Mouse (Mus musculus) neural tube, embryonic 14.5 days (tissue): ENCODE data around the gene Polr2h. TPM values are rescaled to one million over a fixed set of nuclear protein-coding genes. Genes with fewer than 3 reads are reported as not detected.

Experiments
- ATAC-seq: fragments of 200-750 bp; cut with Nextera tagmentation; 2 replicates; pipeline ENCODE4 v1.8.0; 2017; ENCODE audit warnings: low read depth, mild to moderate bottlenecking, moderate TSS enrichment, moderate library complexity
- H3K27ac ChIP-seq: fragments of 300-500 bp; sonication (generic); 2 replicates; pipeline ENCODE4 v1.5.1; 2014; ENCODE audit warnings: low read depth, mild to moderate bottlenecking, control low read depth, low read length, moderate library complexity, mixed read lengths
- H3K27me3 ChIP-seq: fragments of 300-500 bp; sonication (generic); 2 replicates; pipeline ENCODE4 v1.6.1; 2014; ENCODE audit warnings: low read length; ENCODE audit not compliant: control insufficient read depth, insufficient read depth
- H3K36me3 ChIP-seq: fragments of 300-500 bp; sonication (generic); 2 replicates; pipeline ENCODE4 v1.6.1; 2014; ENCODE audit warnings: low read length, mixed read lengths; ENCODE audit not compliant: control insufficient read depth, insufficient read depth
- H3K4me1 ChIP-seq: fragments of 300-500 bp; sonication (generic); 2 replicates; pipeline ENCODE4 v1.6.1; 2014; ENCODE audit warnings: low read length; ENCODE audit not compliant: control insufficient read depth, insufficient read depth
- H3K4me2 ChIP-seq: fragments of 300-500 bp; sonication (generic); 2 replicates; pipeline ENCODE4 v1.6.1; 2014; ENCODE audit warnings: mild to moderate bottlenecking, low read depth, low read length, control low read depth
- H3K4me3 ChIP-seq: fragments of 300-500 bp; sonication (generic); 2 replicates; pipeline ENCODE4 v1.5.1; 2014; ENCODE audit warnings: low read depth, low read length, control low read depth, mixed read lengths
- H3K9ac ChIP-seq: fragments of 300-500 bp; sonication (generic); replicated peaks from 2 replicates; pipeline ENCODE4 v1.6.1; 2014; ENCODE audit warnings: low read depth, mild to moderate bottlenecking, control low read depth, low read length, mixed read lengths
- H3K9me3 ChIP-seq: fragments of 300-500 bp; sonication (generic); 2 replicates; pipeline ENCODE4 v1.6.1; 2016; ENCODE audit warnings: low read length; ENCODE audit not compliant: control insufficient read depth
- WGBS: fragments of 180-500 bp; shearing (Covaris S2); extraction: QIAGEN DNeasy Blood & Tissue Kit; methylation state at CpG from one replicate; pipeline ENCODE4 v1.1.7; 2014; 5-methylcytosine and 5-hydroxymethylcytosine counted together
- polyA plus RNA-seq: library from polyadenylated mRNA; unstranded; fragments of >200 nt; fragmentation: Nextera tagmentation; extraction: Ambion mirVana; gene quantifications from 2 replicates; pipeline ENCODE4 v1.2.1, GENCODE M21; 2014

The Polr2h gene
- polyA plus RNA-seq, 1 experiment from 2014 or later, result 100 TPM

DNA sequence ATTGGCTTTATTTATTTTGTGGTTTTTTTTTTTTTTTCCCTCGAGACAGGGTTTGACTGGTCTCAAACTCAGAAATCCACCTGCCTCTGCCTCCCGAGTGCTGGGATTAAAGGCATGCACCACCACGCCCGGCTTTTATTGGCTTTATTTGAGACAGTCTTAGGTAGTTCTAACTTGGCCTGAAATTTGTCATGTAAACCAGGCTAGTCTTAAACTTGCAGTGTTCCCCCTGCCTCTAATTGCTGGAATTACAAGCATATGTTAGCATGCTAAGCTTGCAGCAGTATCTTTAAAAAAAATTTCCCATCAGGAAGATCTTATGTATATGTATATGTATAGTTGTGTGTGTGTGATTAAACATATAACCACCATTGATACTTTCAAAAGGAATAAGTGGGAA is 40.8 kb upstream of the Polr2h start:
- H3K4me2 ChIP-seq, result no peak overlapping the region
- peaks cover 59% of the 10 kb centered on the region for H3K36me3 ChIP-seq
- peaks cover 13% of the 10 kb centered on the region for H3K4me1 ChIP-seq
- no peaks in the 10 kb centered on the region for H3K27me3 ChIP-seq
- H3K27ac ChIP-seq, result no peak overlapping the region
- WGBS, result 92% methylated on average over 4 of the region's 4 CpGs
- H3K4me3 ChIP-seq, result no peak overlapping the region
- H3K9me3 ChIP-seq, result no peaks in the 10 kb centered on the region
- H3K9ac ChIP-seq, result no peak overlapping the region
- ATAC-seq, result no peak

DNA sequence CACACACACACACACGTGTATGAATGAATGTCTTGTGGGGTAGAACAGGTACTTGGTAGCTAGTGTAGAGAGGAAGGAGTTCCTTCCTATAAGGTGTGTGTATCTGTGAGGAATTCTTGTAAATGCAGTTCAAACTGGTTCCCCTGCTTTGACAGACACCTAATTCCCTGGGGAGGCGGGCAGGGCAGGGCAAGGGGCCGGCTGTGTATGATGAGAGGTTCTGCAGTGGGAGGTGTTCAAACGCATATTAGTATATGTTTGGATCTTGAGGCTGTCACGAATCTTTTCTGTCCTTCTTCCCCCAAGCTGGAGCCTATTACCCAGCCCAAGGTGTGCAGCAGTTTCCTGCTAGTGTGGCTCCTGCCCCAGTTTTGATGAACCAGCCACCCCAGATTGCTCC is 40.1 kb upstream of the Polr2h start:
- Histone ChIP-seq H3K4me2 (no peak overlapping the region), H3K4me1 (peaks cover 13% of the 10 kb centered on the region), H3K9me3 (no peaks in the 10 kb centered on the region), H3K36me3 (peaks cover 66% of the 10 kb centered on the region), H3K27me3 (no peaks in the 10 kb centered on the region), H3K27ac (no peak overlapping the region), H3K9ac (no peak overlapping the region), H3K4me3 (no peak overlapping the region)
- WGBS, result 87% methylated on average over 5 of the region's 5 CpGs
- ATAC-seq, result no peak

- Histone ChIP-seq H3K27me3 (no peaks in the 10 kb centered on the region), H3K4me2 (no peak overlapping the region), H3K36me3 (peaks cover 71% of the 10 kb centered on the region), H3K4me1 (peaks cover 13% of the 10 kb centered on the region), H3K4me3 (no peak overlapping the region), H3K9me3 (no peaks in the 10 kb centered on the region), H3K9ac (no peak overlapping the region), H3K27ac (no peak overlapping the region)
- no peak for ATAC-seq
- WGBS, result 81% methylated on average over 10 of the region's 10 CpGs
Observed at GRCm38 (mm10) chr16:20677974-20678675, 39.3 kb upstream of the Polr2h start.

DNA sequence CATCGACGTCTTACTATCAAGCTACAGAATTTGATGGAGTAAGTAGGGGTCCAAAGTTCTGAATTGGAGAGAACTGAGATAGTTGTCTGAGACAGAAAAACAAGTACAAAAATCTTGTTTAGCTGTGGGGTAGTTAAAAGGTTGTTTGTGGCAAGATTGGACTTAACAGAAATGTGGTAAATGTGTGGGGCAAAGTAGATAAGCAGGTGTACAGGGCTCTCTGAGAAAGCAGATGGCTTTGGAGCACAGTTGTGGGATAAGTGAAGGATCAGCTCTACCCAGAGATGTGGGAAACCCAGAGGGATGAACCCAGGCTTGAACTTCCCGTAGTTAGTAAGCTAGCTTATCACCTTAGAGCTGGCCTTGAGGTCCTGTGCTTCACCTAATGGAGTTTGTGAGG is 26.7 kb upstream of the Polr2h start:
- H3K27me3 ChIP-seq, result no peaks in the 10 kb centered on the region
- H3K4me3 ChIP-seq, result no peak overlapping the region
- no peaks in the 10 kb centered on the region for H3K9me3 ChIP-seq
- H3K36me3 ChIP-seq, result peaks cover 46% of the 10 kb centered on the region
- WGBS, result 91% methylated on average over 3 of the region's 3 CpGs
- no peak overlapping the region for H3K27ac ChIP-seq
- no peak overlapping the region for H3K9ac ChIP-seq
- no peak overlapping the region for H3K4me2 ChIP-seq
- peaks cover 25% of the 10 kb centered on the region for H3K4me1 ChIP-seq
- ATAC-seq, result no peak

- Histone ChIP-seq H3K4me2 (no peak overlapping the region), H3K27me3 (no peaks in the 10 kb centered on the region), H3K4me1 (peaks cover 33% of the 10 kb centered on the region), H3K4me3 (no peak overlapping the region), H3K36me3 (peaks cover 38% of the 10 kb centered on the region), H3K9me3 (no peaks in the 10 kb centered on the region), H3K9ac (no peak overlapping the region), H3K27ac (no peak overlapping the region)
- ATAC-seq, result no peak
- WGBS, result 72% methylated on average over 1 of the region's 1 CpGs
Observed at GRCm38 (mm10) chr16:20691617-20692016, 25.8 kb upstream of the Polr2h start.

DNA sequence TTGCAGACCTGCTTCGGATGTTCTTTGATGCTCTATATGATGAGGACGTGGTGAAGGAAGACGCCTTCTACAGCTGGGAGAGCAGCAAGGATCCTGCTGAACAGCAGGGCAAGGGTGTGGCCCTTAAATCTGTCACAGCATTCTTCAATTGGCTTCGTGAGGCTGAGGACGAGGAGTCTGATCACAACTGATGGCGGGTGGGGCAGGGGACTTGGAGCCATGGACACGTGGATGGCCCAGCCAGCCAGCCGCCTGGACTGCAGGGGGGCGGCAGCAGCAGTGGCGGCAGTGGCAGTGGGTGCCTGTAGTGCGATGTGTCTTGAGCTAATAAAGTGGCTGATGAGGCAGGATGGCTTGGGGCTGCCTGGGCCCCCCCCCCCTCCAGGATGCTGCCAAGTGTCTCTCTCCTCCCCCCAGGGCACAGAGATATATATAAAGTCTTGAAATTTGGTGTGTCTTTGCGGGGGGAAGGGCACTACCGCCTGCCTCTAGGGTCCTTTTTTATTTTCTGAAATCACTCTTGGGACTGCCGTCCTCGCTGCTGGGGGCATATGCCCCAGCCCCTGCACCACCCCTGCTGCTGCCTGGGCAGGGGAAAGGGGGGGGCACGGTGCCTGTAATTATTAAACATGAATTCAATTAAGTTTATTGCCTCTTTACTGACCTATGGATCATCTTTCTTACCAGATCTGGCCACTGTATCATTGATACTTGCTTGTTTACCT is 25.1 kb upstream of the Polr2h start:
- Histone ChIP-seq H3K9ac (no peak overlapping the region), H3K9me3 (no peaks in the 10 kb centered on the region), H3K27me3 (no peaks in the 10 kb centered on the region), H3K27ac (peak overlapping the region; percentile 94), H3K4me2 (peak overlapping the region; percentile 86), H3K4me1 (peaks cover 35% of the 10 kb centered on the region), H3K4me3 (no peak overlapping the region), H3K36me3 (peaks cover 31% of the 10 kb centered on the region)
- no peak for ATAC-seq
- whole genome bisulfite sequencing, result 35% methylated on average over 16 of the region's 16 CpGs

GRCm38 (mm10) chr16:20693111-20693701 is 24.3 kb upstream of the Polr2h start, which contains the start of gene Fam131a:
Gene Fam131a (plus strand): TSS chr16:20693241.
- Histone ChIP-seq H3K4me1 (peaks cover 35% of the 10 kb centered on the region), H3K9ac (peak within 1 kb of the TSS; percentile 74), H3K27ac (peak within 1 kb of the TSS; percentile 94), H3K4me3 (peak within 1 kb of the TSS; percentile 59), H3K4me2 (peak within 1 kb of the TSS; percentile 86), H3K27me3 (no peaks in the 10 kb centered on the region), H3K9me3 (no peaks in the 10 kb centered on the region), H3K36me3 (peaks cover 23% of the 10 kb centered on the region)
- ATAC-seq, result peak; percentile 94
- WGBS, result under 1% methylated on average over 35 of the region's 37 CpGs

GRCm38 (mm10) chr16:20694781-20695180 is 22.7 kb upstream of the Polr2h start:
- Histone ChIP-seq H3K27ac (peak overlapping the region; percentile 10; the same call in 1 of the 2 replicates), H3K4me1 (peaks cover 35% of the 10 kb centered on the region), H3K4me2 (no peak overlapping the region; the same call in 1 of the 2 replicates), H3K9me3 (no peaks in the 10 kb centered on the region), H3K4me3 (no peak overlapping the region), H3K27me3 (no peaks in the 10 kb centered on the region), H3K36me3 (peaks cover 17% of the 10 kb centered on the region), H3K9ac (no peak overlapping the region)
- 73% methylated on average over 8 of the region's 8 CpGs for WGBS
- ATAC-seq, result no peak
